Mouse (Mus musculus): Measurements from ENCODE around the gene Slc45a3. TPM values are rescaled to one million over a fixed set of nuclear protein-coding genes. Genes with fewer than 3 reads are reported as not detected.
A peak's percentile ranks its signal among the peaks of the same experiment; 100 is the strongest.

The Slc45a3 gene
- polyA plus RNA-seq (2014; fragmentation: Nextera tagmentation; extraction: Ambion mirVana) = 8.5 and 11.0 TPM in 2 replicates

DNA sequence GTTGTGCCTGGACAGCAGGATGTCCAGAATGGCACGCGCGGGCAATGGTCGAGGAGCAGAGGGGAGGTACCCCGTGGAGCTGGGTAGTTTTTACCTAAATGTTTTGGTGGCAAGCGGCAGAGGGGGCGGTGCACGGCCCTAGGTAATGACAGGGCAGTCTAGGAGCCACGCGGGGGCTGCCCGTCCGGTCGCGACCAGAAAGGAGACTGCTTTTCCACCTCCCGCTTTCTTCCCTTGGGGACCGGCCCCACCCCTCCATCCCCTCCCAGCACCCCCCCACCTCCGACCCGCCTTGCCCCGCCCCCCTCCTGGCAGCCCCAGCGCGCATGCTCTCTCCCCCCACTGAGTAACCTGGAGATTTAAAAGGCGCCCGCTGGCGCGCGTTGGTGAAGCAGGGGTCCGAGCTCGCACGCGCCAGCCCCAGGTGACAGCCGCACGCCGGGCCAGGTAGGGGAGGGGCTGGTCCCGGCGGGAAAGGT lies at the start of gene Slc45a3:
Gene Slc45a3, plus strand, starts transcription at position 362 of the 479 bp plus-strand sequence.
- peak within 1 kb of the TSS; percentile 71 for H3K9ac ChIP-seq (ENCODE audit: low read depth, low read length)
- peak within 1 kb of the TSS; percentile 99 for H3K4me2 ChIP-seq (ENCODE audit: low read depth, low read length)
- H3K36me3 ChIP-seq (ENCODE audit: control insufficient read depth, insufficient read depth, low read length) = no peaks in the 10 kb centered on the region
- peak; percentile 56 for DNase-seq (ENCODE audit: low spot score)
- ATAC-seq (ENCODE audit: low read depth) = peak; percentile 58
- H3K4me3 ChIP-seq (ENCODE audit: low read depth, low read length) = peak within 1 kb of the TSS; percentile 80
- peaks cover 10% of the 10 kb centered on the region; the same call in 1 of the 2 replicates for H3K4me1 ChIP-seq (ENCODE audit: control insufficient read depth, insufficient read depth, low read length)
- H3K27me3 ChIP-seq (replicated peaks; ENCODE audit: control insufficient read depth, insufficient read depth, low read length) = peaks cover 44% of the 10 kb centered on the region
- WGBS = 0% methylated on average over 21 of the region's 35 CpGs
- no peak within 1 kb of the TSS for H3K27ac ChIP-seq (replicated peaks; ENCODE audit: low read depth, low read length)
- no peaks in the 10 kb centered on the region for H3K9me3 ChIP-seq (ENCODE audit: control insufficient read depth, low read length)

DNA sequence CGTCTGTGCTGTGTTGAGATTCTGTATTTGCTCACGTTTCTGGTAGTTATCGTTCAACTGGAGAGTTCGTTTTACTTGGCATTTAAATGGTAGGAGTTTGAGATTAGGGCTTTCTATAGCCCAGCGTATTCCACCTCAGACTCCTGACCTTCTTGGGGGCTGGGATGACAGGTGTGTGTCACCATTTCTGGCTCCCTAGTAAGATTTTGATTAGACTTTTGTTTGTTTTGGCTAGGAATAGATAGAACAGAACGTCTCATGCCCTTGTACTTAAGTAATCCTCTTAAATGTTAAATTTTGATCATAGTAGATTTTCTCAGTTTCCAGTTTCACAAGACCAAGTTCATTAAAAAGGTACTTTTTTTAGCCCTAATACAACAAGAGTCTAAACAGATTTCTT lies 45.1 kb upstream of the Slc45a3 start:
- Histone ChIP-seq H3K36me3 (ENCODE audit: control insufficient read depth, insufficient read depth, low read length) (peaks cover 61% of the 10 kb centered on the region), H3K27ac (replicated peaks; ENCODE audit: low read depth, low read length) (no peak overlapping the region)
- 69% methylated on average over 6 of the region's 6 CpGs for WGBS

DNA sequence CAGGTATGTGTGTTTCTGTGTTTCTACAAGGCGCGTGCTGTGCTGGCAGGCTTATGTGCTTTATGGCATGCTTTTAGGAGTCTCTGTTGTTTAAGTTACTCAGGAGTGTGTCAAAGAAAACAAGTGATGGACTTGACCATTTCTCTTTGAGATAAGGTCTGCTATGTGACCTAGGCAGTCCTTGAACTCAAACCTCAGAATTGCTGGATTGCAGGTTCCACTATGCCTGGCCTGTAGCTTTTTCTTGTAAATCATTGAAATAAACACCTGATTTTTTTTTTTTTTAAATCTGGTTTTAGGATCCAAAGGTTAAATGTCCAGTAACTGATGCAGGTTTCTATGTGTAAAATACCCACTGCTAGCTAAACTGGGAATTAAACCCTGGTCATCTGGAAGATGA lies 43.7 kb upstream of the Slc45a3 start:
- no peak for DNase-seq (ENCODE audit: low spot score)
- ATAC-seq (ENCODE audit: low read depth) = no peak
- no peak overlapping the region for H3K4me3 ChIP-seq (ENCODE audit: low read depth, low read length)
- no peaks in the 10 kb centered on the region for H3K27me3 ChIP-seq (replicated peaks; ENCODE audit: control insufficient read depth, insufficient read depth, low read length)
- no peaks in the 10 kb centered on the region for H3K4me1 ChIP-seq (ENCODE audit: control insufficient read depth, insufficient read depth, low read length)
- H3K4me2 ChIP-seq (ENCODE audit: low read depth, low read length) = no peak overlapping the region
- 95% methylated on average over 2 of the region's 2 CpGs for WGBS
- H3K9ac ChIP-seq (ENCODE audit: low read depth, low read length) = no peak overlapping the region
- H3K9me3 ChIP-seq (ENCODE audit: control insufficient read depth, low read length) = no peaks in the 10 kb centered on the region
- H3K27ac ChIP-seq (replicated peaks; ENCODE audit: low read depth, low read length) = no peak overlapping the region
- peaks cover 71% of the 10 kb centered on the region for H3K36me3 ChIP-seq (ENCODE audit: control insufficient read depth, insufficient read depth, low read length)

More for the DNA sequence above, 45.1 kb upstream of the Slc45a3 start:
- ATAC-seq (ENCODE audit: low read depth) = no peak
- Histone ChIP-seq H3K4me2 (ENCODE audit: low read depth, low read length) (no peak overlapping the region), H3K9ac (ENCODE audit: low read depth, low read length) (no peak overlapping the region), H3K27me3 (replicated peaks; ENCODE audit: control insufficient read depth, insufficient read depth, low read length) (no peaks in the 10 kb centered on the region), H3K4me3 (ENCODE audit: low read depth, low read length) (no peak overlapping the region), H3K9me3 (ENCODE audit: control insufficient read depth, low read length) (no peaks in the 10 kb centered on the region), H3K4me1 (ENCODE audit: control insufficient read depth, insufficient read depth, low read length) (no peaks in the 10 kb centered on the region)
- DNase-seq (ENCODE audit: low spot score) = no peak

- no peaks in the 10 kb centered on the region for H3K9me3 ChIP-seq (ENCODE audit: control insufficient read depth, low read length)
- no peaks in the 10 kb centered on the region for H3K27me3 ChIP-seq (replicated peaks; ENCODE audit: control insufficient read depth, insufficient read depth, low read length)
- H3K27ac ChIP-seq (replicated peaks; ENCODE audit: low read depth, low read length) = no peak overlapping the region
- 98% methylated on average over 3 of the region's 3 CpGs for WGBS
- no peak overlapping the region for H3K9ac ChIP-seq (ENCODE audit: low read depth, low read length)
- H3K4me3 ChIP-seq (ENCODE audit: low read depth, low read length) = no peak overlapping the region
- no peaks in the 10 kb centered on the region for H3K4me1 ChIP-seq (ENCODE audit: control insufficient read depth, insufficient read depth, low read length)
- H3K36me3 ChIP-seq (ENCODE audit: control insufficient read depth, insufficient read depth, low read length) = peaks cover 82% of the 10 kb centered on the region
- no peak overlapping the region for H3K4me2 ChIP-seq (ENCODE audit: low read depth, low read length)
- ATAC-seq (ENCODE audit: low read depth) (no peak), DNase-seq (ENCODE audit: low spot score) (no peak)
These were observed 40.7 kb upstream of the Slc45a3 start for GRCm38 (mm10) chr1:131922100-131922499.

DNA sequence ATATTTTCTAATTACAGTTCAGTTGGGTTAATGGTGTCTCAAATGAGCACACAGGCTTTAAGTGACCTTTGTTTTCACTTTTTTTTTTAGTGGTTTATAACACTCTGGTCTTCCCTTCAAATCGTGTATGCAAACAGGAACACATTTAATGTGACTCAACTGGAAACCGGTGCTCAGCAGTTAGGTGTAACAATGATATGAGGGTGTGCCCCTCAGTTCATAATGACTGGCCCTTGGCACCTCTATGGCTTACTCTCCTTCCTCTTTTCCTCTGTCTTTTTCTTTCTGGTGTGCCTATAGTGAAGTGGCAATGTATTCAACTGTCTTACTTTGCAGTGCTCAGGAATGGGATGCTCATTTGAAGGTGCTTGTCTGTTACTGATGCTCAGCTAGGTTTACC lies 29.3 kb upstream of the Slc45a3 start:
- Histone ChIP-seq H3K27ac (replicated peaks; ENCODE audit: low read depth, low read length) (no peak overlapping the region), H3K9ac (ENCODE audit: low read depth, low read length) (no peak overlapping the region), H3K4me3 (ENCODE audit: low read depth, low read length) (no peak overlapping the region), H3K9me3 (ENCODE audit: control insufficient read depth, low read length) (no peaks in the 10 kb centered on the region), H3K4me1 (ENCODE audit: control insufficient read depth, insufficient read depth, low read length) (no peaks in the 10 kb centered on the region), H3K4me2 (ENCODE audit: low read depth, low read length) (no peak overlapping the region), H3K36me3 (ENCODE audit: control insufficient read depth, insufficient read depth, low read length) (peaks cover 73% of the 10 kb centered on the region), H3K27me3 (replicated peaks; ENCODE audit: control insufficient read depth, insufficient read depth, low read length) (no peaks in the 10 kb centered on the region)
- no peak for DNase-seq (ENCODE audit: low spot score)
- WGBS = 92% methylated on average over 2 of the region's 2 CpGs
- no peak for ATAC-seq (ENCODE audit: low read depth)

DNA sequence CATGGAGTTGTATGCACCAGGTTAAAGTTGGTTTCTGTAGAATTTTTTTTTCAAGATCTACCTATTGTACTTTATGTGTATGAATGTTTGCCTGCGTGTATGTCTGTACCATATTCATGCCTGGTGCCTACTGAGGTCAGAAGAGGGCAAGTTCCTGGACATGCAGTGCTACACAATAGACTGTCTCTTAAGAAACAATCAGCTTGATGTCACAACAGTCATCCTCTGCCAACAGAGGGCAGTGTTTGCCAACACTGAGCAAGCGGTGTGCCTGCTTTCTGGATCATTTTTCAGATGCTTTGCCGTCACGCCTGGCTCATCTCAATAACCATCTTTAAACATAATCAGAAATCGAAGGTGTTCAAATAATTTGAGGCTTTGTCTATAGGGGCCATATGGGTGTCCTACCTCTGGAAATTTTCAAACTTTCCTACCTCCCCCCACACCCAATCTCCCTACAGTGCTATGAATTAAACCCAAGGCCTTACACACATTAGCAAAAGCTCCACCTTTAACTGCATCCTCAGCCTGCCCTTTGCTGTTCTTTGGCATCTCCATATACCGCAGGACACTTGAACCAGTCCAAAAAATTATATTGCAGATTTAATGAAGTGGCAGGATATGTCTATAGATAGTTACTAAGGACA lies 25.0 kb upstream of the Slc45a3 start:
- WGBS = 45% methylated on average over 6 of the region's 6 CpGs

GRCm38 (mm10) chr1:131938811-131939210 lies 24.0 kb upstream of the Slc45a3 start:
- no peak overlapping the region for H3K4me3 ChIP-seq (ENCODE audit: low read depth, low read length)
- 59% methylated on average over 1 of the region's 1 CpGs for WGBS
- H3K27ac ChIP-seq (replicated peaks; ENCODE audit: low read depth, low read length) = no peak overlapping the region
- H3K27me3 ChIP-seq (replicated peaks; ENCODE audit: control insufficient read depth, insufficient read depth, low read length) = no peaks in the 10 kb centered on the region
- H3K4me2 ChIP-seq (ENCODE audit: low read depth, low read length) = no peak overlapping the region
- H3K36me3 ChIP-seq (ENCODE audit: control insufficient read depth, insufficient read depth, low read length) = peaks cover 26% of the 10 kb centered on the region
- peaks cover 4% of the 10 kb centered on the region; the same call in 1 of the 2 replicates for H3K4me1 ChIP-seq (ENCODE audit: control insufficient read depth, insufficient read depth, low read length)
- DNase-seq (ENCODE audit: low spot score) (no peak), ATAC-seq (ENCODE audit: low read depth) (no peak)
- no peaks in the 10 kb centered on the region for H3K9me3 ChIP-seq (ENCODE audit: control insufficient read depth, low read length)
- no peak overlapping the region for H3K9ac ChIP-seq (ENCODE audit: low read depth, low read length)

More for the DNA sequence above, 25.0 kb upstream of the Slc45a3 start:
- Histone ChIP-seq H3K9ac (ENCODE audit: low read depth, low read length) (no peak overlapping the region), H3K36me3 (ENCODE audit: control insufficient read depth, insufficient read depth, low read length) (peaks cover 35% of the 10 kb centered on the region), H3K4me3 (ENCODE audit: low read depth, low read length) (no peak overlapping the region), H3K9me3 (ENCODE audit: control insufficient read depth, low read length) (no peaks in the 10 kb centered on the region), H3K27ac (replicated peaks; ENCODE audit: low read depth, low read length) (no peak overlapping the region), H3K4me2 (ENCODE audit: low read depth, low read length) (no peak overlapping the region), H3K27me3 (replicated peaks; ENCODE audit: control insufficient read depth, insufficient read depth, low read length) (no peaks in the 10 kb centered on the region), H3K4me1 (ENCODE audit: control insufficient read depth, insufficient read depth, low read length) (peaks cover 3% of the 10 kb centered on the region; the same call in 1 of the 2 replicates)
- peak; percentile 41; the same call in 1 of the 2 replicates for ATAC-seq (ENCODE audit: low read depth)
- DNase-seq (ENCODE audit: low spot score) = peak; percentile 66

DNA sequence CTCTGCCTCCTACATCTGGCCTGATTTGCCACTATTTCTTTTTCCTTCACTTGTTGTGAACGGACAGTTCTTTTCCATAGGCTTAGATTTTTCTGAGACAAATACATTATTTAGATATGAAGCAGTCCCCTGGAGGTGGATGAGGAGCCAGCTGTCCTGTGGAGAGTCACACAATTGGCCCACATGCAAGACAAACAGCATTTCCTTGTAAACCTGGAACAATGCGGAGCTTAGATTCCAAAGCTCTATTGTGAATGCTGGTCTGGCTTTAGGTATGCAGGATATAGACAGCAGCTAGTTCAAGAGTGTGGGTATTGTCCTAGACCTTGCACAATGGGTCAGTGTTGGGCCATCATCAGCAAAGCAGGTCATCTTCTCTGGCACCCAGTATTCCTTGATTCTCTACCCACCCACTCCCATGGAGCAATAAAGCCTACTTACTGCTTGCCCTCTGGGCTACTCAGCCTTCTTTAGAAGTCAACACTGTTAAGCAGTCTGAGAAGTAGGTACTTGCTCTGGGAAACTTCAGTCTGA lies 22.0 kb upstream of the Slc45a3 start:
- Histone ChIP-seq H3K27ac (replicated peaks; ENCODE audit: low read depth, low read length) (no peak overlapping the region), H3K4me1 (ENCODE audit: control insufficient read depth, insufficient read depth, low read length) (peaks cover 4% of the 10 kb centered on the region; the same call in 1 of the 2 replicates), H3K36me3 (ENCODE audit: control insufficient read depth, insufficient read depth, low read length) (peaks cover 11% of the 10 kb centered on the region; the same call in 1 of the 2 replicates), H3K27me3 (replicated peaks; ENCODE audit: control insufficient read depth, insufficient read depth, low read length) (no peaks in the 10 kb centered on the region), H3K9ac (ENCODE audit: low read depth, low read length) (no peak overlapping the region), H3K4me2 (ENCODE audit: low read depth, low read length) (no peak overlapping the region), H3K9me3 (ENCODE audit: control insufficient read depth, low read length) (no peaks in the 10 kb centered on the region), H3K4me3 (ENCODE audit: low read depth, low read length) (no peak overlapping the region)
- DNase-seq (ENCODE audit: low spot score) = no peak
- no peak for ATAC-seq (ENCODE audit: low read depth)
- 62% methylated on average over 2 of the region's 2 CpGs for WGBS
